Mouse (Mus musculus) olfactory bulb, adult 2 months (tissue): Measurements from ENCODE around the gene Plekhh2.

Experiments
- CTCF ChIP-seq: fragments of 200-500 bp; IDR thresholded peaks from 2 replicates; pipeline ENCODE4 v1.5.1; 2012; ENCODE audit warnings: low read depth, mild to moderate bottlenecking, low read length, moderate library complexity; ENCODE audit not compliant: insufficient read depth
- POLR2A ChIP-seq: fragments of 200-500 bp; IDR thresholded peaks from 2 replicates; pipeline ENCODE4 v1.6.1; 2012; ENCODE audit warnings: mild to moderate bottlenecking, low read depth, low read length, moderate library complexity; ENCODE audit not compliant: insufficient read depth

- TF ChIP-seq CTCF (no peak), POLR2A (no peak)
Observed at GRCm38 (mm10) chr17:84498639-84499038, 13.1 kb upstream of the Plekhh2 start.
